Mouse (Mus musculus) right cerebral cortex, postnatal 14 days (tissue): ENCODE measurements around the gene Krtap9-1.
"Not testable (repeated sequence)": the region's sequence is repeated elsewhere in the genome, so short reads cannot be mapped to it uniquely, and the experiment has no call there.

Experiments used
- DNase-seq: peaks from one replicate; pipeline ENCODE4 v3.0.0; 2022

Krtap9-1 gene

DNA sequence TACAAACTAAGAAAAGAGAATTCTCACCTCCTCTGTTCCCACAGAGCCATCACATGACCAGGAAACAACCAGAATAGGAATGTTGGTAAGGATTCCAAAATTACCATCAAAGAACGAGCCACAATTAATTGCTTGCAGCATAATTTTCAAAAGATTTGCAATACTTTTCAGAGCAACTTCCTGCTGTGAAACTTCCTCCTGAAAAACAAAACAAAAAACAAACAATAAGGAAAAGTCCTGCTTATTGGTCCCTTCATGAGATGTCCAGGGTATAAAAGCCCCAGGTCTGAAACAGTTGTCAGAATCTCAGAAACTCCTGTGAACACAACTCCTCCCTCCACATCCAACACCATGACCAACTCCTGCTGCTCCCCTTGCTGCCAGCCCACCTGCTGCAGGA is at the start of gene Krtap9-1:
Gene Krtap9-1, plus strand, starts transcription at position 301 of the 400 bp plus-strand sequence.
- not testable (repeated sequence) for DNase-seq

DNA sequence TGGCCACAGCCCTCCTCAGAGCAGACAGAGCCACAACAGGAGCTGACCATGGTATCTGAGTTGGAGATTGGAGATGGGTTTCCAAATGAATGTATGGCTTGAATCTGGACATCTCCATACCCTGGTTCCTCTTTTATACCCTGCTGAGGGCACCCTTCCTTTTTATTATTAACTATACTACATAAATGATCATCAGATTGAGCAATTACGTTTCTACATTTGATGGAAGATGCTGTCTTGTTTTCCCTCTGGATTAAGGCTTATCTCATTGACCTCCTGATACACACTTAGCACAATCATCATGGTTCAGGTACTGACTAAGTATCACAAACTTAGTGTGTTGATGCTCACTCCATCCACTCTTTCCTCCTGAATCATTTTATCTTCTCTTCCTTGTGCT is 35.2 kb upstream of the Krtap9-1 start, which contains the start of gene 2300003K06Rik:
Gene 2300003K06Rik, minus strand, starts transcription at position 101 of the 400 bp plus-strand sequence.
- DNase-seq: no peak

DNA sequence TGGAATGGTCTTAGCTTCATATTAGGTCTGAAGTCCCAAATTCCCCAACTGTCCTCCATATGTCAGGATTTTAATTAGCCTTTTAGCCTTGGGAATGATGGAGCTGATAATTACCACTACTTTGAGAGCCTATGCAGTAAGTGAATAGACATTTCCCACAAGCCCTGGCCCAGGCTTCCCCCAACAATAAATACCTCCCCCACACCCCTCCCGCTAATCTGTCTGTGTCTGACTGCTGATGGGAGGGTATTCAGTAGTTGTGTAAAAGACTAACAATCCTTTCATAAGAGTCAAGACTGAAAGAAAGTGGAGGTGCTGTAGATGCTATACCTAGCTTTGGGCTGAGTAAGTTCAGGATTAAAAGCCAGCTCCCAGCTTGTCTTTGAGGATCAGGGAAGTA is 31.0 kb upstream of the Krtap9-1 start:
- no peak for DNase-seq

DNA sequence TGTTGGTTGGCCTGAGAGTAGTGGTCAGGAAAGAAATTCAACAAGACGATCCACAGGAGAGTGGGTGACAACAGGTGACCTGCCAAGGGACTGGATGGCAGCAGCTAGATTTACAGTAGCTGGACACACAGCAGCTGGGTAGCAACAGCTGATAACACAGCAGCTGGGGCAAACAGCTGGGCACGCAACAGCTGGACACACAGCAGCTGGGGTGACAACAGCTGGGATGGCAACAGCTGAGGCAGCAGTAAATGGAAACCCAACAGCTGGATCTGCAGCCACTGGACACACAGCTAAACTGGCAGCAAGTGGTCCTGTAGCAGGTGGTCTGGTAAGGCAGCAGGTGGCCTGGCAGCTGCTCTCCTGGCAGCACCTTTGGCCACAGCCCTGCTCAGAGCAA is 26.4 kb upstream of the Krtap9-1 start:
- no peak for DNase-seq

DNA sequence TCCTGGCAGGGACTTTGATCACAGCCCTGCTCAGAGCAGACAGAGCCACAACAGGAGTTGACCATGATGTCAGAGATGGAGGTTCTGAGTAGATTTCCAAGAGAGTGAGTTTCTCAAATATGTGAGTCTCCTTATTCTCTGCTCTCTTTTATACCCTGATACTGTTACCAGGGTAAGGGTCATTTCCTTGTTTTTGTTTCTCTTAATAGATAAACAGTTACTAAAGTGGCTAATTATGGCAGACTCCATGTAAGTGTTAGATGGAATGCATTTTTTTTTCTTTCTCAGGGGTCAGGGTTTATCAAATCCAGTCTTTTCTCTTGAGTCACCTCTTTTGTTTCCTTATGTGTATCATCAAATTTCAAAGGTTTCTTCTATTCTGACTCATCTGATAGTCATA is 21.7 kb upstream of the Krtap9-1 start, which contains the start of gene Krtap4-16:
Gene Krtap4-16, minus strand, starts transcription at position 101 of the 400 bp plus-strand sequence.
- DNase-seq: no peak

DNA sequence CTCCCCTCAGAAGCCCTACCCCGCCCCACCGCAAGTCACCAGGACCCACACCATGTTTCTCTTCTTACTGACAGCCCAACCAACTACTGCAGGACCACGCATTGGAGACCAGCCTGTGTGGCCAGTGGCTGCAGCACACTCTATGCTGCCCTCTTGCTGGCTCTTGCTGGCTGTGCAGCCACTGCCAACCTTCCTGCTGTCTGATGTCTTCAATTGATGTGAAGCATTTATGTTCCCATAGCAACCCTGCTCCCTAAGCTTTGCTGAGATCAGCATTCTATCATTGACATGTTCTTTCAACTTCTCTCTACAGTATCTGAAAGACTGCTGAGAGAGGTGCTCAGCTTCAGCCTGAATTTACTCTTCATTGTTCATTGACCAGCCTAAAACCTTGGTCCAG is 19.1 kb upstream of the Krtap9-1 start:
- no peak for DNase-seq

DNA sequence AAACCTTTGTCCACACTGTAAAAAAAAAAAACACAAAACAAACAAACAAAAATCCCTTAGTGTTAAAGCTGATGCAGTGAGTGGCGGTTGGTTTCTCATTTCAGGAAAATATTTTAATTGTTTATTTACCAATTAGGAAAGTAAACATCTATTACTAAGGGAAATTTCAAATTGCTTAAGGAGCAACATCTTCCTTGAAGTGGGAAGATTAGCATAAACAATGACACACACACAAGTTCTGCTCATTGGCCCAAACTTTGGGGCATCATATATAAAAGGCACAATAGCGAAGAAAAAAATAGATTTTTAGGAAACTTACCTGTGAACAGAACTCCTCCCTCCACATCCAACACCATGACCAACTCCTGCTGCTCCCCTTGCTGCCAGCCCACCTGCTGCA is 15.6 kb upstream of the Krtap9-1 start, which contains the start of gene Gm11568:
Gene Gm11568, plus strand, starts transcription at position 301 of the 400 bp plus-strand sequence.
- DNase-seq: no peak

DNA sequence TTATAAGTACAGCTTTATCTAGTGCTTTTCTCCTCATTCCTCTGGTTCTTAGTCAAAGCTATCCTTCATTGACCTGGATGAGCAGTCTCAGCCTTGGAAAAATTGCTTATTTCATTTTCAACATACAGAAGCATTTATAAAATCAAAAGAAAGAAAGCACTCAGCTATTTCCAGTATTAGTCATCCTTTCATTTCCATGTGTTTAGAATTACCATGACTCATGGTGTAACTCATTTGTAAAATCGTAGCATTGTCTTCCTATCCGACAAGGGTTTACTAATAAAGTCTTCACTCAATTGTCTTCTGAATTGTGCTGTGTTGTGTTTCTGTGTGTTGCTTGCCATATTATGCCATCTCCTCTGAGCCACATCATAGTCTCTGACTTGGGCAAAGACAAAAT is 14.4 kb upstream of the Krtap9-1 start:
- no peak for DNase-seq

DNA sequence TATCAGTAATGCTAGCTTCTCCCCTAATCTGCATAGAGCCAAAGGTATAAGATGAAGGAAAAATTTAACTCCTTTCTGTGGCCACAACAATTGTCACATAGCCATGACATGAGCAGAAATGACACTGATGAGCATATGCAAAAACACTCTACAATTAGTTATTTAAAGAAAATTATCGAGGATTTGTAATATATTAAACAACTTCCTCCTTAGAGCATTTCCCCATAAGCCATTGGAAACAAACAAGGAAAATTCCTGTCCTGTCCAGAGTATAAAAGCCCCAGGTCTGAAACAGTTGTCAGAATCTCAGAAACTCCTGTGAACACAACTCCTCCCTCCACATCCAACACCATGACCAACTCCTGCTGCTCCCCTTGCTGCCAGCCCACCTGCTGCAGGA is 9.0 kb upstream of the Krtap9-1 start, which contains the start of gene Gm11559:
Gene Gm11559, plus strand, starts transcription at position 301 of the 400 bp plus-strand sequence.
- not testable (repeated sequence) for DNase-seq

DNA sequence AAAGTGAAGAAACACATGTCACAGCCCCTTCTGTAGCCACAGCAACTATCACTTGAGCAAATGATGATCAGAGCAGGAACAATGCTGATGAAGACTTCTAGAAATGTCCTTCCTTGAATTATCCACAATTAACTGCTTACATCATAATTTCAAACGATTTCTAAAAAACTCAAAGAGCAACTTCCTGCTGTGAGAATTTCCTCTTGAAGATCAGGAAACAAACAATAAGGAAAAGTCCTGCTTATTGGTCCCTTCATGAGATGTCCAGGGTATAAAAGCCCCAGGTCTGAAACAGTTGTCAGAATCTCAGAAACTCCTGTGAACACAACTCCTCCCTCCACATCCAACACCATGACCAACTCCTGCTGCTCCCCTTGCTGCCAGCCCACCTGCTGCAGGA is 5.7 kb downstream of the Krtap9-1 start, which contains the start of gene Gm11567:
Gene Gm11567, plus strand, starts transcription at position 301 of the 400 bp plus-strand sequence.
- not testable (repeated sequence) for DNase-seq

DNA sequence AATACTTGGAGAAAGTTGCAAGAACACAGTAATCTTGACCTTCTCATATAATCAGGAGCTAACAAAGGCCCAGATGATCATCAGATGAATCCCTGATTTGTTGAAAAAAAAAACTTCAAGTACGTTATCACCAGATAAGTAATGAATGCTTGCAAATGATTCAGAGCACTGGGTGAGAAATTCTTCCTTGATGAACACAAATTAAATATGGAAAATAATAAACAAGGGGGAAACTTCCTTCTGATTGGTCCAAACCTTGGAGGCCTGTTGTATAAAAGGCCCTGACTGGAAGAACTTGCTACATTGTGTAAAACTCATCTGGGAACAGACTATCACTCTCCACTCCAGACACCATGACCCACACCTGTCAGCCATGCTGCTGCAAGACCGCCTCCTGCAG is 34.4 kb downstream of the Krtap9-1 start, which contains the start of gene Krtap31-1:
Gene Krtap31-1, plus strand, starts transcription at position 301 of the 400 bp plus-strand sequence.
- no peak for DNase-seq

DNA sequence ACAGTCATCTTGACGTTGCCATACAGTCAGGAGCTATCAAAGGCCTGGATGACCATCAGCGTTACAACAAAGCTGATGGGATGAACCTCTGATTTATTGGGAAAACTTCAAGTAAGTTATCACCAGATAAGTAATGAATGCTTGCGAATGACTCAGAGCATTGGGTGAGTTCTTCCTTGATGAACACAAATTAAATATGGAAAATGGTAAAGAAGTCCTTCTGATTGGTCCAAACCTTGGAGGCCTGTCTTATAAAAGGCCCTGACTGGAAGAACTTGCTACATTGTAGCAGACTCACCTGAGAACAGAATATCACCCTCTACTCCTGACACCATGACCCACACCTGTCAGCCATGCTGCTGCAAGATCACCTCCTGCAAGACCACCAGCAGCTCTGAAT is 41.3 kb downstream of the Krtap9-1 start, which contains the start of gene Gm11565:
Gene Gm11565, plus strand, starts transcription at position 301 of the 400 bp plus-strand sequence.
- no peak for DNase-seq
